Mouse (Mus musculus) left cerebral cortex, adult 8-10 months (tissue): ENCODE measurements around the gene Acp5. TPM values are rescaled to one million over a fixed set of nuclear protein-coding genes. Genes with fewer than 3 reads are reported as not detected.
"Not testable (repeated sequence)": the region's sequence is repeated elsewhere in the genome, so short reads cannot be mapped to it uniquely, and the experiment has no call there.

Source experiments
- DNase-seq, 2 experiments: peaks; one replicate each; pipeline ENCODE4 v3.0.0; 2022; ENCODE audit warnings: low spot score in 2 of 2
- total RNA-seq, 4 experiments: library from RNA; stranded (reverse); gene quantifications; 2 replicates each; pipeline ENCODE4 v1.2.4; 2022

The Acp5 gene
- total RNA-seq = under 1 TPM in 3 of 4 experiments, not detected in 1; 0.32 to 0.42 (median 0.37) TPM

DNA sequence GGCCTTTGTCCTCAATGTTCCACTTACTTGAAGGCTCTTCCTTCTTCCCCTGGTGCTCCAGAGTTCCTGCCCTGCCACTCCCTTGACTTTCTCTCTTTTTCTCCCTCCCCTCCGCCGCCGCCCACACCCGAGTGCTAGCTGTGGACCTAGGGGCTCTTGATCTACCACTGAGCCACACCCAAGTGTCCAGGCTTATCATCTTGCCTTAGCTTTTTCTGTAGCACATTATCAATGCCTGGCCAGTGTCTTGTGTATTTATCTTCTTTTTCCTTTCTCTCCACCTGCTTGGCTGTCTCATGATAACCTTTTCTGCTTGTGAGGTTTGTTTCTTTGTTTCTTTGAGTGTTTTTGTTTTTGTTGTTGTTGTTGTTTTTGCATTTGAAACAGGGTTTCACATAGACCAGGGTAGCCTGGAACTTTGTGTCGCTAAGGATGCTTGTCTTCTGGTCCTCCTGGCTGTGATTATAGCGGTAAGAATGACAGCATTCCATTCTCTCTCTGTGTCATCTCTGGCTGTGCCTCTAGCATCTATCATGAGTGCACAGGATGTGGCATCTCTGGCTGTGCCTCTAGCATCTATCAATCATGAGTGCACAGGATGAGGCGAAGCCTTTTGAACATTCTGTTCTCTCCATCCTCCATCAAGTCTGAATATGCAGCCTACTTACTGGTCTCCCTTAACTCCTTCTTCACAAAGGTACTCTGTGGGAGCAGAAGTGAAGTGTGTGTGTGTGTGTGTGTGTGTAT lies at the start of gene Acp5:
TSS of gene Acp5 (minus strand) at position 68 of the 747 bp plus-strand sequence.
- no peak for DNase-seq

DNA sequence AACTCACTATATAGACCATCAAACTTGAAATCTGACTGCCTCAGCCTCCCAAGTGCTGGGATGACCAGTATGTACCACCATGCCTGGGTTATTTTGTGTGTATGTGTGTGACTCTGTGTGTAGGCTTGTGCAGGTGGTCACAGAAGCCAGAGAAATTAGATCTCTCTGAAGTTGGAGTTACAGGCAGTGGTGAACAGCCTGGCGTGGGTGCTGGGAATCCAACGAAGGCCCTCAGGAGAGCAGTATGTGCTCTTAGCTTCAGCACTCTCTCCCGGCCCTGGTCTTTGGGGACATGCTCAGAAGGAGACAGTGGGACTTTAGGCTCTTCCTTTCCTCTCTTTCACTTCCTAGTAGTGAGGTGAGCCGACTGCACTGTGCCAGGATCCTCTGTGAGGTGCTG lies 36.8 kb upstream of the Acp5 start:
- DNase-seq = no peak

DNA sequence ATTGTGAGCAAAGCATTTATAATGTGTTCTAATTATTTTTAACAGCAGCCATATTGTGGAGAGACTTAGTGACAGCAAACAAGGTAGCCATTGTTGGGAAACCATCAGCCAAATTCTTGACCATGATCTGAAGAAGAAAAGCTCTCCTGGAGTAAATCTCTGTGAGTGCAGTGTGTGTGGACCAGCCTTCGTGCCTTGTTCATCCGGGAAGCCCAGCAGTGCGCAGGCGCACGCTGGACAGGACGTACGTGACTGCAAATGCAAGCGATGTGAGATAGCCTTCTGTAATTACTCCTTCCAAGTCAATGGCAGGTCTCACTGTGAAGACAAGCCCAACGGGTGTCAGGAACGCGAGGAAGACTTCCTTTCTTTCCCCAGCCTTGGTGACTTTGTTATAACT lies 33.8 kb upstream of the Acp5 start:
- no peak for DNase-seq

DNA sequence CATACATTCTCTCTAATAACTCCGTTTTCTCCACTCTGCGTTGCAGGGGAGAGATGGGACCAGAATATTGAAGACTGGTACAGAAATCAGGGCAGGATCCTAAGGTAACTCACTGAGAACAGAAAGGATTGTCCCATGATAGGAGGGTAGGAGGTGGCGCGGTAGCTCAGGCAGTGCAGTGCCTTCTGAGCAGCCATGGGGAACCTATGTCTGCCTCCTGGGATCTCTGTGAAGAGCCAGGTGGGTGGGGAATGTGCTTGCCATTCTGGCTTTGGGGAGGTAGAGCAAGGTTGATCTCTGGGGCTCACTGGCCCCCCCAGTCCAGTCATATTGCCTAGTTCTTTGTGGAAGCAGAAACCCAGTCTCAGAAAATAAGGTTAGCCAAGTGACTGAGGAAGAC lies 32.2 kb upstream of the Acp5 start:
- DNase-seq = no peak

- no peak for DNase-seq
These were observed 31.2 kb upstream of the Acp5 start for GRCm38 (mm10) chr9:22166686-22167085.

- DNase-seq = no peak
These were observed 30.5 kb upstream of the Acp5 start for GRCm38 (mm10) chr9:22165964-22166363.

GRCm38 (mm10) chr9:22164711-22165668 lies 29.5 kb upstream of the Acp5 start:
- DNase-seq = peak; percentile 30 to 37

DNA sequence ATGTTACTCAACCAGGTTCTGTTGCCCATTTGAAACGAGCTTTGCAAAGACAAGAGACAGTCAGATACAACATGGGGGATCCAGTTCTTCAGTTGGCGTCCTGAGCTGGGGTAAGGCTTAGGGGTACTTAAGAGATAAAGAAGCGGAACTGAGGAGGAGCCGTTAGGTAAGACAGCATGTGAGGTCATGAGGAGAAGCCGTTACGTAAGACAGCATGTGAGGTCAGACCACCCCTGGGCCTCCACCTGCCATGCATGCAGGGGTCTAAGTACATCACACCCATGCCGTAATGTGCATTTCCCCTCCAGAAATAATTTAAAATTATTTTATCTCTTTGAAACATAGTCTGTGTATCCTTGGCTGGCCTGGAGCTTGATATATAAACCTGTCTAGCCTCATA lies 27.4 kb upstream of the Acp5 start:
- no peak for DNase-seq

- no peak for DNase-seq
These were observed 26.8 kb upstream of the Acp5 start for GRCm38 (mm10) chr9:22162305-22162704.

DNA sequence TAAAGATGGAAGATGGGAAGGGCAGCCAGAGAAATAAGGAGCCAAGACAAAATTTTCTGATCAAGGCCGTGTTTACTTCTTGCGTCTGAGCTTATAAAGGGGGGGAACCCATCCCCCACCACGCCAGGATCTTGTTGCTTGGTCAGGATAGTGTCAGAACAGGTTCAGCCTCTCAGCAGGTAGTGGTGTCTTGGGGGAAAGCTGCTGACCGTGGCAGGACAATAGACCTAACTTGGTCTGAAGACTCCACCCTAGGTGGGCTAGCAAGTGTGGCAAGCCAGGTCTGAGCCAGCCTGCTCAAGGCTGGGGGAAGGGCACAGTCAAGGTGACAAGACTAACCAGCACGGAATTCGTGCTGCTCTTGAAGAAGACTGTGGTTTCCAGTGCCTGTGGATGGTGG lies 25.8 kb upstream of the Acp5 start:
- DNase-seq = no peak

- peak in 1 of 2 experiments; percentile 6 for DNase-seq
These were observed 22.2 kb upstream of the Acp5 start for GRCm38 (mm10) chr9:22157516-22158265.

- DNase-seq = peak; percentile 98
These were observed 21.2 kb upstream of the Acp5 start, which contains the start of gene Pigyl for GRCm38 (mm10) chr9:22156497-22157245. Pigyl (plus strand) TSS chr9:22156846.

DNA sequence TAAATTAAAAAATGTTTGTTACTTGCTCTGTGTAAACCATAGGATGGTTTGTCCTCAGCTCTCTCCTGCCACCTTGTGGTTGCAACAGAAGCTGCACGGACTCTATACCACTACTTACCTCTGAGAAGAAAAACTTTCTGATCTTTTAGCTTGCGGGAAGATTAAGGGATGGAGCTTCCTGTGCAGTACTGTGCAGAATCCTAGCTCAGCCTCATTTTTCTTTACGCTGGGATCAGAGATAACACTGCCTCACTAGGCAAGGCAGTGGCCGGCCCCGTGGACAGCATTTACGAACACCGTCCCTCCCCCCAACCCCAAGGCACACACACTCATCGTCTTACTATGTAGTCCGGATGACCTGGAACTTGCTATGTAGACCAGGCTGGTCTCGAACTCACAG lies 20.1 kb upstream of the Acp5 start:
- peak in 1 of 2 experiments; percentile 21 for DNase-seq

DNA sequence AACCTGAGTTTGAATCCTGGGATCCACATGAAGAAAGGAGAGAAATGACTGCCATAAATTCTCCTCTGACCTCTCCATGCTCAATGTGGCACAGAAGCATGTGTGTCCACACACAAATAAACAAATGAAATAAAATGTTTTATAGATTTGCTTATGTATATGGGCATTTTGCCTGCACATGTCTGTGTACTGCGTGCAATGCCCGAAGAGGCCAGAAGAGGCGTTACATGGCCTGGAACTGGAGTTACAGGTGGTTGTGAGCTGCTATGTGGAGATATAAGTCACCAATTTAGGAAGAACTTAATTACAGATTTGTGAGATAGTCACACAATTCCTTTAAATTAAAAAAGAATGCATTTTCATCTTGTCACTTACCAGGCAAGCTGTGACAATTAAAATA lies 18.3 kb upstream of the Acp5 start:
- DNase-seq = no peak

DNA sequence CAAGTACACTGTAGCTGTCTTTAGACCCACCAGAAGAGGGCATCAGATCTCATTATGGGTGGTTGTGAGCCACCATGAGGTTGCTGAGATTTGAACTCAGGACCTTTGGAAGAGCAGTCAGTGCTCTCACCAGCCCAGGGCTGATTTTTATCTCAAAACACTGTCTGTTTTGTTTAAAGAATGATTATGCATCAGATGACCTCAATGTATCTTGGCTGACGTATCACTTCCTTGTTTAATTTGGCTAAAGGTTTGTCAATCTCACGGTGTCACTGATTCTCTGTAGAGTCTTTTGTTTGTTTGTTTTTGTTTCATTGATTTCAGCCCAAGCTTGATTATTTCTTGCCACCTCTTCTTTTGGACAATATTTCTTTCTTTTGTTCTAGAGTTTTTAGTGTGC lies 15.4 kb upstream of the Acp5 start:
- DNase-seq = no peak

DNA sequence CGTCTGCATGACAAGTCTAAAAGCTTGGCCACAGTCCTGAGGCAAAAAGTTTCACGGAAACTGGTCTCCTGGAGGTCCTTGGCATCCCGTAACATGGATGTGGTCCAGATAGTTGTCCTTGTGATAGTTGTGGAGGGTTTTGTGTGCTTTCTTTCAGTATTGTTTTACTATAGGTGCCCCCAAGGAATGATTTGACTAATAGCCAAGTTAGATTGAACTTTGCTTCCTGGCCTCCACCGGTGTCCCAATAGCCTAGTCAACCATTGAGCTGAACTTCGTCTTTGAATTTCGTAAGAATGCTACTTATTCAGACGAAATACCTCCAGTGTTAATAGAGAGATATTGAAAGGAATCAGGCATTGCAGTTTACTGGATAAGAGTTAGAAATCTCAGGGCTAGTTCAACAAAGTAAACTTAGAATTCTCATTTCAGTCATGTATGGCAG lies 14.8 kb upstream of the Acp5 start:
- DNase-seq = not testable (repeated sequence)

GRCm38 (mm10) chr9:22149426-22150248 lies 14.1 kb upstream of the Acp5 start:
- DNase-seq = no peak

- DNase-seq = no peak
These were observed 8.9 kb upstream of the Acp5 start for GRCm38 (mm10) chr9:22144304-22144965.
